Mouse (Mus musculus) forebrain, embryonic 15.5 days (tissue): ENCODE results near the gene Polrmt. TPM values are rescaled to one million over a fixed set of nuclear protein-coding genes. Genes with fewer than 3 reads are reported as not detected.
A peak's percentile ranks its signal among the peaks of the same experiment; 100 is the strongest.

Experiments used
- ATAC-seq: fragments of 200-750 bp; cut with Nextera tagmentation; replicated peaks from 2 replicates; pipeline ENCODE4 v1.8.0; 2017; ENCODE audit warnings: mild to moderate bottlenecking, moderate TSS enrichment, moderate library complexity
- H3K27ac ChIP-seq: fragments of 300-500 bp; sonication (generic); replicated peaks from 2 replicates; pipeline ENCODE4 v1.5.1; 2015; ENCODE audit warnings: mild to moderate bottlenecking, inconsistent platforms
- H3K27me3 ChIP-seq: fragments of 300-500 bp; sonication (generic); 2 replicates; pipeline ENCODE4 v1.6.1; 2015; ENCODE audit warnings: inconsistent platforms
- H3K36me3 ChIP-seq: fragments of 300-500 bp; sonication (generic); 2 replicates; pipeline ENCODE4 v1.6.1; 2015; ENCODE audit warnings: mild to moderate bottlenecking, inconsistent platforms
- H3K4me1 ChIP-seq: fragments of 300-500 bp; sonication (generic); 2 replicates; pipeline ENCODE4 v1.6.1; 2015; ENCODE audit warnings: inconsistent platforms
- H3K4me2 ChIP-seq: fragments of 300-500 bp; sonication (generic); replicated peaks from 2 replicates; pipeline ENCODE4 v1.6.1; 2015; ENCODE audit warnings: mild to moderate bottlenecking, inconsistent platforms
- H3K4me3 ChIP-seq: fragments of 300-500 bp; sonication (generic); 2 replicates; pipeline ENCODE4 v1.5.1; 2015; ENCODE audit warnings: mild to moderate bottlenecking, inconsistent platforms
- H3K9ac ChIP-seq: fragments of 300-500 bp; sonication (generic); replicated peaks from 2 replicates; pipeline ENCODE4 v1.6.1; 2015; ENCODE audit warnings: mild to moderate bottlenecking, inconsistent platforms
- H3K9me3 ChIP-seq: fragments of 300-500 bp; sonication (generic); 2 replicates; pipeline ENCODE4 v1.6.1; 2016; ENCODE audit warnings: inconsistent platforms
- WGBS: fragments of 180-500 bp; shearing (Covaris S2); methylation state at CpG from one replicate; pipeline ENCODE4 v1.1.7; 2015; ENCODE audit warnings: mixed read lengths; 5-methylcytosine and 5-hydroxymethylcytosine counted together
- polyA plus RNA-seq: library from polyadenylated mRNA; unstranded; fragments of >200 nt; fragmentation: Nextera tagmentation; extraction: Ambion mirVana; gene quantifications from 2 replicates; pipeline ENCODE4 v1.2.1, GENCODE M21; 2015

Polrmt gene
- polyA plus RNA-seq, 1 experiment from 2014 or later: 44.0 TPM

DNA sequence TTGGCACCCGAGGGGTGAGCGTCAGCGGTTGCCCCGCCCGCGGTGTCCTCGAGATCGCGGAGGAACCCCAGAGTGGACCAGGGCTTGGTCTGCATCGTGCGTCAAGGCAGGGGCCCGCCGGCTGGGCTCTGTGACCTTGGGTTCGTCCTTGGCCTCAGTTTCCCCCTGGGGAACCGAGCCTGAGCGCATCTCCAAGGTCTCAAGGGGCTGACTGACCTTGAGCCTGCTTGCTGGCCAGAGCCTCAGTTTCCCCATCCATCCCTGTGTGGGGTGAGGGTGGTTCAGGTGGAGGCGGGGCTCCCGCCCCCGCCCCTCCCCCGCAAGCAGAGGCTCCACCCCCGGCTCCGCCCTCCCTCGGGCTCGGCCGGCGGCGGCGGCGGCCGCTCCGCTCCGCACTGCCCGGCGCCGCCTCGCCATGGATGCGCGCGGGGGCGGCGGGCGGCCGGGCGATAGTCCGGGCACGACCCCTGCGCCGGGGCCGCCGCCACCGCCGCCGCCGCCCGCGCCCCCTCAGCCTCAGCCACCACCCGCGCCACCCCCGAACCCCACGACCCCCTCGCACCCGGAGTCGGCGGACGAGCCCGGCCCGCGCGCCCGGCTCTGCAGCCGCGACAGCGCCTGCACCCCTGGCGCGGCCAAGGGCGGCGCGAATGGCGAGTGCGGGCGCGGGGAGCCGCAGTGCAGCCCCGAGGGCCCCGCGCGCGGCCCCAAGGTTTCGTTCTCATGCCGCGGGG is 30.0 kb downstream of the Polrmt start, which contains the start of gene Hcn2:
Gene Hcn2 (plus strand): TSS at position 381 of the 734 bp plus-strand sequence.
- Histone ChIP-seq H3K4me1 (peaks cover 19% of the 10 kb centered on the region), H3K9me3 (no peaks in the 10 kb centered on the region), H3K4me3 (peak within 1 kb of the TSS; percentile 66), H3K9ac (peak within 1 kb of the TSS; percentile 62), H3K4me2 (peak within 1 kb of the TSS; percentile 96), H3K36me3 (peaks cover 7% of the 10 kb centered on the region), H3K27me3 (peaks cover 40% of the 10 kb centered on the region), H3K27ac (no peak within 1 kb of the TSS)
- WGBS: 2% methylated on average over 41 of the region's 91 CpGs
- peak; percentile 57 for ATAC-seq

DNA sequence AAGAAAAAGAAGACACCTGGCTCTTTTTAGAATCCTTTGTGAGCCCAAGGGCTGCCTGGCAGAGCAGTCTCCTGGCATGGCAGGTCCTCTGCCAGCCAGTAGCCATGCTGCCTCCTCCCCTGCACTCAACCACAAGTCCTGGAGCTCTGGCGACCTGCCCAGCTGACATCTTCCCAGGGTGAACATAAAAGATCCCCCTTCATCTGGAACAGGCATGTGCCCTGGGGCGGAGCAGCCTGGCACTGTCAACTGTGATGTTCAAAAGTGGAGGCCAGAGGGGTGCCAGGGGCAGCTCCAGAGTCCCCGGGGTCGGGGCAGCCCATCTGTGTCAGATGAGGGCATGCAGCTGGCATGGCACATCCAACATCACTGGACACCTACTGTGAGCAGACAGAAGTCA is 31.4 kb downstream of the Polrmt start:
- WGBS: 65% methylated on average over 4 of the region's 4 CpGs
- H3K9me3 ChIP-seq: no peaks in the 10 kb centered on the region
- no peak overlapping the region for H3K4me2 ChIP-seq
- no peak overlapping the region for H3K27ac ChIP-seq
- H3K4me1 ChIP-seq: peaks cover 19% of the 10 kb centered on the region
- no peak overlapping the region for H3K4me3 ChIP-seq
- no peak overlapping the region for H3K9ac ChIP-seq
- H3K36me3 ChIP-seq: peaks cover 22% of the 10 kb centered on the region
- ATAC-seq: no peak
- H3K27me3 ChIP-seq: peaks cover 40% of the 10 kb centered on the region

DNA sequence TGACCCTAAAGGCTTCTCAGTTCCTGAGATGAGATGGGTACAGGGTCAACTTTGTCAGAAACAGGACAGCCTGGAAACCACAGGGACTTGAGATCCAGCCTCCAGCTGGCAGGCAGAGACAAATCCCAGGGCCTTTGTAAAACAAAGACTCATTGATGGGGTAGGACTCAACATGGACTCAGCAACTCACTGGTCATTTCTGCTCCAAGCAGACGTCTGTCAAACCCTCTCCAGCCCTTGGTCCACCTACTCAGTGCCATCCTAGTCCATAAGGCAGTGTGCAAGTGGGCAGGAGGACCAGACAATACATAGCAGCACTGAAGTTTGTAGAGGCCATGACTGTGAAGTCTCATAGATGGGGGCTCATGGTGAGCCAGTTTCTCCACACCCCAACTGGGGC is 33.2 kb downstream of the Polrmt start:
- Histone ChIP-seq H3K27ac (no peak overlapping the region), H3K4me2 (no peak overlapping the region), H3K9me3 (no peaks in the 10 kb centered on the region), H3K9ac (no peak overlapping the region), H3K4me3 (no peak overlapping the region), H3K4me1 (peaks cover 19% of the 10 kb centered on the region), H3K36me3 (peaks cover 37% of the 10 kb centered on the region), H3K27me3 (peaks cover 28% of the 10 kb centered on the region)
- ATAC-seq: no peak
- WGBS: 41% methylated on average over 1 of the region's 1 CpGs

DNA sequence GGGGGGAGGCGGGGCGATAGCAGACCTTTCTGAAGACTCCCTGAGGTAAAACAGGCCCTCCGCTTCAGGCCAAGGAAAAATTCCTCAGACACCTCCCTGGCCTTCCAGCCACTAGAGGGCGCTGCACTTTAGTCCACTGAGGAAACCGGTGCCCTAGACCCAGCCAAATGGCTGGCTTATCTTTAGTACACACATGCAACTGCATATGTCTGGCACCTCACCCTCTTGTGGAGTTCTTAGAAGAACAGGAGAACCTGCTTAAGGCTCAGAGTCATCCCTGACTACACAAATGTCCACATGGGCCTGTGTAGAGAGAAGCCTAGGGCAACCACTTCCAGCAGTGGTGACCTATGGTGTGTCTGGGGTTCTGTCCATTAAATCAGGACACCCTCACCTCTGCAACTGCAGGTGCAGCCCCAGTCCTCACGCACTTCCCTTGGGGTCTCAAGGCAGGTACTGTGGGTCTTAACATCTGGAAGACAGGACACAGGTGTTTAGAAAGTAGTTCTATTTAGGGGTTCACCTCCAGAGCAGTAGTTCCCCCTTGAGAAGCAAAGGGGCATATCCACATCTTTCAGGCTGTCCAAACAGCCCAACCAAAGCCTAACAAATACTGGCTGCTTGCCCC is 33.8 kb downstream of the Polrmt start:
- Histone ChIP-seq H3K4me3 (no peak overlapping the region), H3K9me3 (no peaks in the 10 kb centered on the region), H3K36me3 (peaks cover 37% of the 10 kb centered on the region), H3K27me3 (peaks cover 23% of the 10 kb centered on the region), H3K4me2 (no peak overlapping the region), H3K9ac (no peak overlapping the region), H3K4me1 (peaks cover 19% of the 10 kb centered on the region), H3K27ac (no peak overlapping the region)
- no peak; the same call in 1 of the 2 replicates for ATAC-seq
- 14% methylated on average over 4 of the region's 6 CpGs for WGBS

DNA sequence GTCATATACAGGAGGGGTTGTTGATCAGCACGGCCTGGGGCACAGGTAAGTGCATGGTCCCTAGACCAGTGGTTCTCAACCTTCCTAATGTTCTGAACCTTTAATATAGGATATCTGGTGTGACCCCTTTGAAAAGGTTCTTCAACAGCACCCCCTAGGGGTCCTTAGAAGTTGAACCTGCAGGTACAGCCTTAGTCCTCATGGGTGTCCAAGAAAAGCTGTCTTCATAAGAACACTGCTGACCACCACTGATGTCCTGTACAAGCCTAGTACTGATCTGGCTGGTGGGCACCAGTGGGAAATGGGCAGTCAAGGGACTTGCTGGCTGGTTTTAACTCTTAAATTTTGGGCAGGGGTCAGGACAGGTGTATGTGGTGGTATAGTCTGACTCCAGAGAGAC is 34.4 kb downstream of the Polrmt start:
- Histone ChIP-seq H3K27me3 (peaks cover 17% of the 10 kb centered on the region), H3K9ac (no peak overlapping the region), H3K9me3 (no peaks in the 10 kb centered on the region), H3K36me3 (peaks cover 37% of the 10 kb centered on the region), H3K4me2 (no peak overlapping the region), H3K4me1 (peaks cover 19% of the 10 kb centered on the region), H3K27ac (no peak overlapping the region), H3K4me3 (no peak overlapping the region)
- 94% methylated on average over 1 of the region's 1 CpGs for WGBS
- ATAC-seq: no peak

DNA sequence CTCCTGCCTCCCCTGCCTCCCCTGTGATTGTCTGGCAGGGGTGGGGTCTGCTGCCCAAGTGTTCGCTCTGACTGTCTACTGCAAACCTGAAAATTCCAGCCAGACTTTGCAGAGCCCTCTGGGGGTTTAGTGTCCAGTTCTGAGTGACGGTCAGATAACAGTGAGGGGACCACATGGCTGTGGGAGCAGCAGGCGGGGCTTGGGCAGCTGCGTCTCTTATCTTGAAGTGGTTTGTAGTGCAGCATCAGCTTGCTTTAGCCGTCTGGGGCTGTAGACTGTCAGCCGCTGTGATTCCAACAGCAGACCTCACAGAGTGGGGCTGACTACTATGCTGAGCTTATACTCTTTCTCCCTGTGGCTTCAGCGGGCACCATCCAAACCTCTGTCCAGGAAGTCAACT is 37.1 kb downstream of the Polrmt start:
- 84% methylated on average over 7 of the region's 7 CpGs for WGBS
- ATAC-seq: no peak
- H3K9ac ChIP-seq: no peak overlapping the region
- peaks cover 34% of the 10 kb centered on the region for H3K4me1 ChIP-seq
- H3K4me2 ChIP-seq: no peak overlapping the region
- H3K9me3 ChIP-seq: no peaks in the 10 kb centered on the region
- peaks cover 37% of the 10 kb centered on the region for H3K36me3 ChIP-seq
- no peaks in the 10 kb centered on the region for H3K27me3 ChIP-seq
- no peak overlapping the region for H3K4me3 ChIP-seq
- H3K27ac ChIP-seq: no peak overlapping the region

DNA sequence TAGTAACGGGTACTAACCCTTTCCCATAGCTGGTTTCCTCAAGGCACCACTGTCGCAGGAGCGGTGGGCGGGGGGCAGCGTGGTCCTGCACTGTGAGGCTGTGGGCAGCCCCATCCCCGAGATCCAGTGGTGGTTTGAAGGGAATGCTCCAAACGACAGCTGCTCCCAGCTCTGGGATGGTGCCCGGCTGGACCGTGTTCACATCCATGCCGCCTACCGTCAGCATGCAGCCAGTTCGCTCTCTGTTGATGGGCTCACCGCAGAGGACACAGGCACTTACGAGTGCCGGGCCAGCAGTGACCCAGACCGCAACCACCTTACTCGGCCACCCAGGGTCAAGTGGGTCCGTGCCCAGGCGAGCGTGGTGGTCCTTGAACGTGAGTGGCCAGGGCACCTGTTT is 37.7 kb downstream of the Polrmt start:
- no peak for ATAC-seq

DNA sequence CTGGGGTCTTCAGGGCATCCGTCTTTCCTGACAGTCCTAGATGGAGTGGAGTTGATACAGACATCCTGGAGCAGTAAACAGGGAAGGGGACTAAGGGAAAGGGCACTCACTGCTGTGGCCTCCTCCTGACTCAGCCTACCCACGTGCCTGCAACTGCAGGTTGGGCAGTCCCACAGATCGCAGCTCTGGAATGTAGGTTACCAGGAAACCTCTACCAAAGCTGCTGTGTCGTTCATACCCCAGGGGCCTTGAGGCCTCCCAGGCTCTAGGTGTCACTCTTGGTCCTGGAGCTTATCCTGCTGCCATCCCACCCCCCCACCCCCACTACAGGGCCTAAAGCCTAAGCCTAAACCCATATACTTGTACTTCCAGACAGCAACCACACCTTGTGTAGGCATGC is 38.6 kb downstream of the Polrmt start:
- H3K36me3 ChIP-seq: peaks cover 37% of the 10 kb centered on the region
- no peaks in the 10 kb centered on the region for H3K9me3 ChIP-seq
- ATAC-seq: no peak
- H3K27me3 ChIP-seq: no peaks in the 10 kb centered on the region
- H3K4me2 ChIP-seq: no peak overlapping the region
- H3K9ac ChIP-seq: no peak overlapping the region
- H3K4me1 ChIP-seq: peaks cover 36% of the 10 kb centered on the region
- no peak overlapping the region for H3K27ac ChIP-seq
- WGBS: 76% methylated on average over 4 of the region's 4 CpGs
- no peak overlapping the region for H3K4me3 ChIP-seq

More for the DNA sequence above, 37.7 kb downstream of the Polrmt start:
- no peak overlapping the region for H3K4me2 ChIP-seq
- H3K27ac ChIP-seq: no peak overlapping the region
- H3K4me1 ChIP-seq: peaks cover 34% of the 10 kb centered on the region
- H3K4me3 ChIP-seq: no peak overlapping the region
- no peaks in the 10 kb centered on the region for H3K27me3 ChIP-seq
- H3K9me3 ChIP-seq: no peaks in the 10 kb centered on the region
- WGBS: 92% methylated on average over 21 of the region's 21 CpGs
- peaks cover 37% of the 10 kb centered on the region for H3K36me3 ChIP-seq
- H3K9ac ChIP-seq: no peak overlapping the region

DNA sequence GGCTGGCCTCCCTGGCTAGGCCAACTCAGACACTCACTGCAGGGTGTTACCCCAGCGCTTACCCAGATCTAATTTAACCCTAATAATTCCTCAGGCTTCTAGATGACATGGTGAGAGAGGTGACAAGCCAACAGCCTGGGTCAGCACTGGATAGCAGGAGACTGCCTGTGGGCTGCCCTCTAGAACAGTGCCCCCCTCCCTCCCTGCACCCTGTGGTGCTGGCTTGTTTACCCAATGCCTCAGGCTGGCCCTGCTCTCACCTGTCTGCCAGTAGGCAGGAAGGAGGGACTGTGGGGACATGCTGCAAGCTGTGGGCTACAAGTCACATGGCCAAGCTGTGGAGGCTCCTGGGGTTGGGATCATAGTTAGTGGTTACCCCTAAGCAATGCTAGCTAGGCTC is 39.2 kb downstream of the Polrmt start:
- no peak for ATAC-seq
- 83% methylated on average over 1 of the region's 1 CpGs for WGBS
- H3K9me3 ChIP-seq: no peaks in the 10 kb centered on the region
- H3K4me1 ChIP-seq: peaks cover 36% of the 10 kb centered on the region
- no peak overlapping the region for H3K4me2 ChIP-seq
- no peak overlapping the region for H3K4me3 ChIP-seq
- H3K9ac ChIP-seq: 0 out of 2 replicates have a peak overlapping the region, but pooled peaks have one; percentile 7
- H3K36me3 ChIP-seq: peaks cover 37% of the 10 kb centered on the region
- no peak overlapping the region for H3K27ac ChIP-seq
- no peaks in the 10 kb centered on the region for H3K27me3 ChIP-seq

DNA sequence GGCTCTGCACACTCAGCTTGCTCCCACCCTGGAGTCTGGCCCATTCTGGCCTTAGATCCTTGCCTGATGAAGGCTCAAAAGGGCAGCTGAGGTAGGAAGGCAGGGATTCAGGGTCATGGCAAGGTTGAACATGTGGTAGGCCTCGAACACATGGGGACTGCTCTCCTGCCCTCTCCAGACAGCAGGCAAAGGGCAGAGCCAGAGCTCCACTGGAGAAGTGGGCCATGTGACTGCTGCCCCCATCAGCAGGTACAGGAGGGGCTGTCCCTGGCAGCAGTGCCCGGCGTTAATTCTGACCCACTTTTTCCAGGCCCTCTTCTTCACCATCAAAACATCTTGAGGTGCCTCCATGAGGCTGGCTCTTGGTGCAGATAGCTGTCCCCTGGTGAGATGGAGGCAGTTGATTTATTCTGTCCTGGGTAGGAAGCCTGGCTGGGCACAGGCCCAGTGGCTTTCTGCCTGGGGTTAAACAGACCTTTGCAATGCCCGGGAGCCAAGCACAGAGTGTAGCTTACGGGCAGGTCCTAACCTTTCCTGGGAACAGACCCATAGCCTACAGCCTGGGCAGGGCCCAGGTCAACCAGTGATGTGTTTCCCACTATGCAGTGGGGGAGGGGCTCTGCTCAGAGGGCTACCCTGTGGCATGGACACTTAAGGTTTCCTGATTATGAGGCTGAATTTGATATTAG is 39.8 kb downstream of the Polrmt start:
- Histone ChIP-seq H3K9me3 (no peaks in the 10 kb centered on the region), H3K27me3 (no peaks in the 10 kb centered on the region), H3K9ac (peak overlapping the region; percentile 89), H3K4me1 (peaks cover 36% of the 10 kb centered on the region), H3K4me2 (peak overlapping the region; percentile 91; the same call in 1 of the 2 replicates), H3K36me3 (peaks cover 31% of the 10 kb centered on the region), H3K4me3 (peak overlapping the region; percentile 89; the same call in 1 of the 2 replicates), H3K27ac (no peak overlapping the region)
- ATAC-seq: no peak
- WGBS: 80% methylated on average over 5 of the region's 5 CpGs

DNA sequence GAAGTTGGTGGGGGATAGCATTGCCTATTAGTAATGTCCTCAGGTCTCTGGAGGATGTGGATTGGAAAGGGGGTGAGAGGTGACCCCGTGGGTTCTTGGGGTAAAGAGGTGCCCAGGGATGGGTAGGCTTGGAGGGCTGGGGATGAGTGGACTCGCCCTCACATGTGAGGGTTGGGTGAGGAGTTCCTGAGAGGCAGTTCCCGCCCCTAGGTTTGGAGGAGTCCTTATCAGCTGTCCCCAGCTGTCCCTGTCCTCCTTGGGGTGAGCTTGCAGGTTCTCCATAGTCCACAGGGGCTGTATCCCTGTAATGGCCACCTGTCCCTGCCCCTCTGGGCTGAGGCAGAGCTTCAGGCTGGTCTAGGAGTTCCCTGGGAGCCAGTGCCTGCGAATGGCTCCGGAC is 40.4 kb downstream of the Polrmt start:
- Histone ChIP-seq H3K9me3 (no peaks in the 10 kb centered on the region), H3K27me3 (no peaks in the 10 kb centered on the region), H3K4me3 (peak overlapping the region; percentile 89; the same call in 1 of the 2 replicates), H3K27ac (no peak overlapping the region), H3K36me3 (peaks cover 25% of the 10 kb centered on the region), H3K9ac (peak overlapping the region; percentile 89), H3K4me1 (peaks cover 36% of the 10 kb centered on the region), H3K4me2 (peak overlapping the region; percentile 91)
- WGBS: 91% methylated on average over 5 of the region's 5 CpGs
- no peak for ATAC-seq

DNA sequence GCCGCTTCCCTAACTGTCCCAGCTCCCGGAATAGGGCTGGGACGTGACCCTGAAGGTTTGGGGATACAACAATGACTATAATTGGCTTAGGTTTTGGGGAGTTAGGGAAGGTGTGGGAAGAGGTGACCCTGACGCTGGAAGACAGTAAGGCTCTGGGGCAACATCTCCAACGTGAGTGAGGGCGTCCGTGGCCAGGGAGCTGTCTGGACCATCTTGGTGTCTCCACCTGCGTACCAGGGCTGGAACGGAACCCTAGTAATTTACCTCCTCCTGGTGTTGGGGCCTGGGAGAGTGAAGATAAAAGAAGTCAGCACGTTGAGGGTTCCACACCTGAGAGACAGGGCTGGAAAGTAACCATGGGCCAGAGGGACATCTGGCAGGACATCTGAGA is 41.4 kb downstream of the Polrmt start:
- Histone ChIP-seq H3K36me3 (peaks cover 15% of the 10 kb centered on the region; the same call in 1 of the 2 replicates), H3K4me3 (peak overlapping the region; percentile 89), H3K27ac (peak overlapping the region; percentile 73), H3K9me3 (no peaks in the 10 kb centered on the region), H3K27me3 (no peaks in the 10 kb centered on the region), H3K9ac (peak overlapping the region; percentile 89), H3K4me2 (peak overlapping the region; percentile 91), H3K4me1 (peaks cover 36% of the 10 kb centered on the region)
- WGBS: 5% methylated on average over 10 of the region's 10 CpGs
- ATAC-seq: no peak
